Mouse (Mus musculus): ENCODE measurements at regions not wholly inside any gene's neighbourhood (a gene's known extent, or its start where the extent isn't known, plus 50 kb on each side); places are given as distances from the start of the nearest gene placed in this dataset.

DNA sequence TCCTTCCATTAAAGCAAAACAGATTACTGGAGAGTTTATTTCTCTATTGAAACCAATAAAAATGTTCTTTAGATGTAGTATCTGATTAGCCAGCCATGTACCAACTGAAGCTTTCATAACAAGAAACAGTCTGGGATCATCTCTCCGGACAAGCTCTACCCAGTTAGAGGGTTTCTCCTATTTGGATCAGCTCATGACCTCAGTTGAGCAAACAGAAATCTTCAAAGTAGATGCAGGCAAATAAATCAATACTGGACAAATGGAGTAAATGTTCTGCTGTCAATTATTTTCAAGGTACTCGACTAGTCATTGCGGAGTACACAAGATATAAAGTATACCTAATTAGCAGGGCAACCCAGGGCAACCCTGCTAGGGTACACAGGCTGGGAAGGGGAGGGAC lies 67.4 kb downstream of the Avpr1a start:
- no peak for DNase-seq

DNA sequence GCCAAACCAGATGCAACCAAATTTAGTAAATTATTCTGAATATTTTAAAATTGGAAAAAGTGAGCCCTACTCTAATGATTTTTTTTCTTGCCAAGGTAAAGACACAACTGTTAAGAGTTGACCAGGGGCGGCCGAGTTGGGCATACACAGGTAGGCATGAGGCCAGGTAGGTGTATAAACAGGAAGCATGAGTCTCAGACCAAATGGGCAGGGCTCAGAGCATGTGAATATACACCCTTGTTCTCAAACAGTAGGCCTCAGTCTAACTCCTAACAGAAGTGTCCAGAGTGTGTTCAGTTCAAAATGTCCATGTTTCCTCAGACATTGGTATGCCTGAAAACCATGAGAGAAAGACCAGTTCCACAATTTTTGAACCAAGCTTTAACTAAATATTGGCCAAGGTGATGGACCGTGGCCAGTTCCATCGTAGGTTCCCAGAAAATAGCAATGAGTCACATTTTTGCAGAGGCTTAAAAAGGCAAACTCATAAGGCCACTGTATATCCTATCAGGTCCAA lies 71.0 kb downstream of the Avpr1a start:
- DNase-seq = no peak

DNA sequence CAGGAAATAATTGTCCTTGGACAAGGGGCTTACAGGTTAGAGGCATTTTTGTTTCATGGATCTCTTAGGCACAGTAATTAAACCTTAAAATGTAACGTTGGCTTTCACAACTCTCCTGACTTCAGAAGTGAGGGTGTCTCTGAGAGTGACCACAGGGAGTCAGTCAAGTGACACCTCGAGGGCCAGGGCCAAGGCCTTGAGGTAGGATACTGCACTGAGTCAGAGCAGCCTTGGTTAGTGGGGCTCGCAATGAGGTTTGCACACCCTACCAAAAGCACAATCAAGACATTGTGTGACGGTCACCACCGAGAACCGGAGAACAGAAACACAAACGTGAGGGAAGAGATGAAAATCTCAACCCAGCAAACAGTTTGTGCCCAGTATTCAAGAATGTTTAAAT lies 71.7 kb downstream of the Avpr1a start:
- no peak for DNase-seq

DNA sequence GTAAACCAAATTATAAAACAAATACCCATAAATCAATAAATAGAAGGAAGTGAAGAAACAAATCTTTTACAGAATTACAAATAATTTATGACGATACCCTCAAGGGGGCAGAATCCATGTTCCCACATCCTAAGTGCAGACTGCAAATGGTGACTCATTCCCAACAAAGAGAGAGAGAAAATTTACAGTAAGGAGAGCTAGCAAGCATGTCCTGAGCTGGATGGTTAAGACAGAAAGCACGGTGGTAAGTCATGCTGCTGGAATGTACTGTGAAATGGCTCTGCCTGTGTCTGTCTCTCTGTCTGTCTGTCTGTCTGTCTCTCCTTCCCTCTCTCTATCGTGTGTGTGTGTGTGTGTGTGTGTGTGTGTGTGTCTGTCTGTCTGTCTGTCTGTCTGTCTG lies 74.3 kb downstream of the Avpr1a start:
- DNase-seq = no peak

DNA sequence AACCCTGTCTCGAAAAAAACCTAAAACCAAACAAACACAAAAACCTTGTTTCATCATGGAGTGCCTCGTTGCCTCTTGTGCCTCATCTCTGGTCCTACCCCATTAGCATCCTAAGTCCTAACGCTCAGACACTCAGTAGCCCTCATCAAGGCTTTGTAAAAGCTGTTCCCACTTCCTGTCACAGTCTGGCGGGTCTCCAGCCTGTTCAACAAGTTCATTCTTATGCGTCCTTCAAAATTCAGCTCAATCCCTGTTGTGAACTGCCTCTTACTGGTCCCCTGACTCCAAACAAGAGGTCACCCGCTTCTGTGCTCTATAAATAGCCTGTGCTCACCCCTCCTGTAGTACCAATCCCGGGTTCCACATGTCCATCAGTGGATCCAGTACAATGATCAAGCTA lies 77.1 kb downstream of the Avpr1a start:
- no peak for DNase-seq

DNA sequence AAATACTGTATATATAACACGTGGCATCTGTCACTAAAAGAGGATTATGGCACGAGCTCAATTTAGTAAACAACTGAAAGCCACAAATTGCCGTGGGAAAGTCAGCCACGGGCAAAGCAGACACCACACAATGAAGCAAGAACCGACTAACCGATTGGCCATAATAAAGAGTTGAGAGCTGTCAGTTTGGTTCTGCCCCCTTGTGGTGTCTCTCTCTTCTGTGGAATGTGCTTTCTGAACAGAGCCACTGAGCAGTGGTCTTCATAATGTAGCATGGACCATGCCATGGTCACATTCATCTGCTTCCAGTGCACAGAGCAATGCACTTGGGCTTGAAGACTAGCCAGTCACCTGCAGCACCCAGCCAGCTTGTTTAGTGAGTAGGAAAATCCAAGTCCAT lies 77.5 kb downstream of the Avpr1a start:
- DNase-seq = no peak

DNA sequence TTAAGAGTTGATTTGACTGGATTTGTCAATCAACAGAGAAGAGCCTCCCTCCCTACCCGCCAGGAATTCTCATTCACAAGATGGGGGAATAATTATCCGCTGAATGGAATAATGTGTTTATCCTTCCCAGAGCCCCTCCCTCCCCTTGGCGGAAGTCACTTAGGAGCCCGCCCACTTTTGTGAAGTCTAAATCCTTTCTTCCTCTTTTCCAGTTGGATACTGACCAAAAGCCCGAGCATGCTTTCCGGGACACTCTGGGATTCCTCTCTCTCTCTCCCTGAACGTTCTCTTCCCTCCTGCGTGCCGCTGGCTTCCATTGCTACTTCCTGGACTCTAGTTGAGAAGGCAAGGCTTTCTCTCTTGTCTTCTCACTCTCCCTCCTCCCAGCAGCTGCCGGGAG lies 79.9 kb downstream of the Avpr1a start:
- no peak for DNase-seq

DNA sequence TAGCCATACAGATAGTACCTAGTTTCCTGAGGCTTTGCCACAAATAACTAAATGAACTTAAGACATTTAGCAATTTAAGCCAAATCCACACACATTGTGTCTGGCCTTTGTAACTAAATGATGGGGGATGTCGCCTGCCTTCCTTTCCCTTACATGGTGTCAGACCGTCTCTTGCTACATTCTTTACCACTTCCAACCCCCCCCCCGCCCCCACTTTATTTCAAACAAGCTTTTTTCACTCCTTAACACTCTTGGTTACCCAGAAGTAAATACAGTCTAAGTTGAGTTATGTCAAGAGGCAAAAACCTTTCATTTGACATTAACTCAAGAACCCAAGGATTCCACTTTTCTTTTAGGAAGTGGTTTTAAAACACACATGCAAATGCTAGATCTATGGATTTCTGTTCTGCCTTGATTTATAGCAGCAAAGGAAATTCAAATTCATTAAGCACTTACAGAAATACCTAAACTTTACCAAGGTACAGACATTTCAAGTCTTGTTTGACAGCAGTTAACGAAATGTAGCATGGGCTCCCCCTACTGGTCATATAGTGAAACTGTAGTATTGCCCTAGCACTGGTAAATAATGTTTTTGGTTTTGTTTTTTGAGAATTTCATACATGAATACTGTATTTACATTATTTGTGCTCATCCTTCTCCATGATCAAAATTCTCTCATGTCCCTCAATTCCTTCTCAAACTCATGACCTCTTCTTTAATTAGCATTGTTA lies 80.8 kb downstream of the Avpr1a start:
- no peak for DNase-seq

DNA sequence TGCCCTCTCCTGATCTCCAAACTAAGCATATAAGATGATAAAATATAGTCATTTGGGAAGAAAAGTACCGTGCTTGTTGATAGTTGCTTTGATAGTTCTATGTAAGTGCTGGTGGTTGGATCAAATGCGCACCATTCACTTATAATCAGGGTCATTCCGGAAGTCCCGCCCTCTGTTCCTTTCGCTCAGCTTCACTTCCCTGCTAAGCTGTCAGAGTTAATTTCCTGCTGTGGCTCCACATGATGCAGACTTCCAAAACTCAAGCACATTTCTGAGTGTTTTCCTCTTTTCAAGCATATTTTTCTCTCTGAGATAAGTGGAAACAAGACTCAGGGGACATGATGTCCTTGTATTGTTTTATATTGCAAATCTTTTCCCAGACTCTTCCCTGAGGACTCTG lies 86.4 kb downstream of the Avpr1a start:
- DNase-seq = no peak

DNA sequence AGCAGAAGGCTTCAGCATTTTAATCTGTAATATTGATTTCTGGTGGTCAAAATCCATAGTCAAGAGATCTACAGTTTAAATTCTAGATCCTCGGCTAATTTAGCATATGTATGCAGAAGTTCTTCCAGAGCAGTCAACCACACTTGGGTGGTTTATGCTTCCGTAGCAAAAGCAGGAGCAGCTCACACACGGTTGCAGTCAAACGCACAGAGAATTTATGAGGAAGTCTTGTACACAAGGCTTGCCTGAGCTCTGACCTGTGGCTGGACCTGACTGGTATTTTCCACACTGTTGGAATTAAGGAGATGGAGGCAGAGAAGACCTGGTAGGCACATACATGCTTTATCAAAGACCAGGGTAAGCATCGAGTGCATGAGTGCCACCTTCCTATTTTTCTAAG lies 86.8 kb downstream of the Avpr1a start:
- no peak for DNase-seq

DNA sequence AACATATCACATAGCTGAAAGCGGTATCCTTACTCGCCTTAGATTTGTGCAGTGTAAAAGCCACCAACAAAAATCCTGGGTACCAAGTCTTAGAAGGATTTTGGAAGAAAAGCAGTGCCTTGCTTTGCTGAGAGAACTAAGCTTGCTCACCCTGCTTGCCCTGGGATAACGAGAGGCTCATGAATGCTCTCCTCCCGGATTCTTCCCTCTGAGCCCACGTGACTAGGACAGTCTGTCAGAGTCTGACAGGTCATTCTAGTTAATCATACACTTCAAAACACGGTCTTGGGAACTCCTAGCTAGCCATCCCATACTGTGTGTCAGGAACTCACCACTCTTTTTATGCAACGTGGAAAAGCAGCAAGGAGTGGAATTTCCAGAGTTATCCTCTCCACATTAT lies 91.4 kb downstream of the Avpr1a start:
- DNase-seq = no peak

DNA sequence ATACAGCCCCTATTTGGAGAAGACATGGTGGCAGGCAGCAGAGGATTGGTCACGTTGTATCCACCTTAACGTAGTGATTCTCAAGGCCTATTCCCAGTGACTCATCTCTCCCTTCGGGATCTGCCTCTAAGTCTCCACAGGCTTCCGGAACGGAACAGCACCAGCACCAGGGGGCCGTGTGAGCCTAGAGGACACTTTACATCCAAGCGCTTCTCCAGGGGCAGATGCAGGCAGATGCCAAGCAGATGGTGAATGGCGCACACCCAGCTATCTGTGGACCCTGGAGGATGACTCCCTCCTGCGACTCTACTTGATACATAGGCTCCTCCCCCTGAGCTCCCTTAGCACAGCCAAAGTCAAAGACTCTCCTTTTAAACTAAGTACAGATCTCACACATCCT lies 94.3 kb downstream of the Avpr1a start:
- DNase-seq = no peak

DNA sequence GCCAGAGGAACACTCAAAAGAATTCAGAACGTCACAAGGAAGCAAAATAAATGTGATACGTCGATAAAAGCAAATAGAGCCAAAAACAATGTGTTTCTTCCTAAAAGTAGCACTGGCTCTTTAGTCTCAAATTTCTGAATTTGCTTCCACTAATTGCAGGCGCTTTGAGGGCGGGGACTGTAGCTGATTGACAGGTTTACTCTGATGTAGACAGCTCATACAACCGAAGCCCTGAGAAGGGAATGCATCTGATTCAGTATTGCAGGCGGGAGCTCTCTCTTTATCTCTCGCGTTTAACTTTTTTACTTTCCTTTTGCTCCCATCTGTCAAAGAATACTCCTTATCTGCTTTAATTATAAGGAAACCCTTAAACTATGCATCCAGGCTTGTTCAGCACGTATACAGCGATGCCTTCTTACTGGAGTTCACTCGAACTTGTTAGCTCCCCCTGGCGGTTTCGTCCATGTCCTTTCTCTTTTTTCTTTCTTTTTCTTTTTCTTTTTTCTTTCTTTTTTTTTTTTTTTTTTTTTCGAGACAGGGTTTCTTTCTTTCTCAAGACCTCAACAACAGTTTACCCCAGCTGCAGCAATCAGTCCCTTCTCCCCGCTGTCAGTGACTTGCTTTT lies 95.9 kb downstream of the Avpr1a start:
- peak; percentile 13 for DNase-seq

DNA sequence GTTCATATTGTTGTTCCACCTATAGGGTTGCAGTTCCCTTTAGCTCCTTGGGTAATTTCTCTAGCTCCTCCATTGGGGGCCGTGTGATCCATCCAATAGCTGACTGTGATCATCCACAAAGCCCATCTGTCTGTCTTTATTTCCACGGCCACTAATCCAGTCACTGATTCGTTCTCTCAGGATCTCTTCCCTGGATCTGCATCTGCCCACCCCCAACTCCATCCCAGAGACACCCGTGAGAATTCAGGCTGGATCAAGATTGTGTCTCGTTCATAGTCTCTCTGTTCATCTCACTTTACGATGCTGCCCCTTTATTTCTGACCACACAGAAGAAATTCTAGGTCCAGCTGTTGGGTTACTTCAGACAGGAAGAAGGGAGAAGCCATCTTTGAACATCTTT lies 96.7 kb downstream of the Avpr1a start:
- DNase-seq = no peak

DNA sequence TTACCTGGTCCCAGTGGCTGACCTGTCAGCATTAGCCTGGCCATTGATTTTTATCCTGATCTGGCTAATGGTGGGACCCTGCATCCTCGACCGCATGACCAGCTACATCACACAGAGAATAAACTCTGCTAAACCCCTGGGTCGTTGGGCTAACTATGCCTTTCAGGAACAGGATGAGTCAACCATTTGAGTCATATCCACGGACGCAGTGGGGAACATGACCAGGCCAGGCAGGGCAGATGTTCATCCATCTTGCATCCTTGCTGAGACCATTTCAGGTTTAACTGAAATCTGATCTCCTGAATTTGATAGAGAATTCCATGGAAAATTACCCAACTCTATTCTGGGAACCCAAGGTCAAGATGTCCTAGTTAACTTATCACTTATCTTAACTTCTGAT lies 103.3 kb downstream of the Avpr1a start:
- DNase-seq = no peak

DNA sequence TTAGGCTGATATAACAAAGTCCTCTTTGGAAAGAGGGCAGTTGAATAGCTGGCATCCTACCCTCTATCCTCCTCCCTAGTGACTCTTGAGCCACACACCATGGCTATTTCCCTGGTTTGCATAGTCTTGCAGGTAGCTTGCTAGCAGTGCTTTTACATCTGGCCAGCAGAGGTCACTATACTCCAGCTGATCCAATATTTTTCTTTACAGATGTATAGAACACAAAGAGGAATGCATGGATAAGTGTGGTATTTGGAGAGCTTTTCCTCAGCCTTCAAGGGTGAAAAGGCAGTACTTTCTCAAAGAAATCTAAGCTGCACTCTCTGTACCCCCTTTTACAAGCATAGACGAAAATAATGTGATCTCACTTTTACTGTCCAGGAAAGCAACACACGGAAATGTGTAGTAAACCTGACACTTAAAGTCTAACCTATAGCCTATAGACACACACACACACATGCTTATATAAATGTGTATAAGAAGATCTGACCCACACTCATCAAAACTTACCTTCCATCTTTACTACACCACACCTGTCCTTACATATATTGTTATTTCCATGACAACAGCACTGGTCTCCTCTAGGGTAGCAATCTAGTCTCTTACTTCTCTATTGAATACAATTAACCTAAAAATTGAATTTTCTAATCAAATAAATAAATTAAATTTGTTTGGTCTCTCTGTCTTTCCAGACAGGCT lies 105.0 kb downstream of the Avpr1a start:
- peak; percentile 28 for DNase-seq

DNA sequence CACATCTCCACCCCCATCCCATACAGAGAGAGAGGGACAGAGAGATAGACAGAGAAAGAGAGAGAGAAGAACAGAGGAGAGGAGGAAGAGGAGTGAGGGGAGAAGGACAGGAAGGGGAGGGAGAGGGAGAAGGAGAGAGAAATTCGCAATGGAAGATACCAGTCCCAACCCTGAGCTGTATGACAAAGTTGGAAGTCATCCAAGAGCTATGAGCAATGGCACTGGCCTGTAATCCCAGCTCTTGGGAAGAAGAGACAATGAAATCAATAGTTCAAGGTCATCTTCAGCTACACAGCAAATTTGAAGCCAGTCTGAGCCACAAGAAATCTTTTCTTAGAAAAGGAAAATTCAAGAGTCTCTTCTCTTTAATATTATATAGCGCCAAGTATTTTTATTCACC lies 105.6 kb downstream of the Avpr1a start:
- no peak for DNase-seq

DNA sequence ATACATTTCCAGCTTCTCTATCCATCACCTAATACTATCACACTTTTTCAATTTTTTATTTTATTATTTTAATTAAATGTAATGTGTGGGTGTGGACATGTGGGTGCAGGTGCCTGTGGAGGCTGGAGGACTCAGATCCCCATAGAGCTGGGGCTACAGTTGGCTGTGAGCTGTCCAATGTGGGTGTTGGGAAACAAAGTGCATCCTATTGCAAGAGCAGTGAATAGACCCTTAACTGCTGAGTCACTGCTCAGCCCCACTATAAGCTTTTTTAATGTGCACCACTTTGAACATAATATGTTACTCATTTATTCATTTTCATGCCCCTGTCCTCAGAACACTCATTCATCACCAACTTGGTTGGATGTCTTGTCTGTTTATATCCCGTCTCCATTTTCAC lies 110.4 kb downstream of the Avpr1a start:
- DNase-seq = no peak

DNA sequence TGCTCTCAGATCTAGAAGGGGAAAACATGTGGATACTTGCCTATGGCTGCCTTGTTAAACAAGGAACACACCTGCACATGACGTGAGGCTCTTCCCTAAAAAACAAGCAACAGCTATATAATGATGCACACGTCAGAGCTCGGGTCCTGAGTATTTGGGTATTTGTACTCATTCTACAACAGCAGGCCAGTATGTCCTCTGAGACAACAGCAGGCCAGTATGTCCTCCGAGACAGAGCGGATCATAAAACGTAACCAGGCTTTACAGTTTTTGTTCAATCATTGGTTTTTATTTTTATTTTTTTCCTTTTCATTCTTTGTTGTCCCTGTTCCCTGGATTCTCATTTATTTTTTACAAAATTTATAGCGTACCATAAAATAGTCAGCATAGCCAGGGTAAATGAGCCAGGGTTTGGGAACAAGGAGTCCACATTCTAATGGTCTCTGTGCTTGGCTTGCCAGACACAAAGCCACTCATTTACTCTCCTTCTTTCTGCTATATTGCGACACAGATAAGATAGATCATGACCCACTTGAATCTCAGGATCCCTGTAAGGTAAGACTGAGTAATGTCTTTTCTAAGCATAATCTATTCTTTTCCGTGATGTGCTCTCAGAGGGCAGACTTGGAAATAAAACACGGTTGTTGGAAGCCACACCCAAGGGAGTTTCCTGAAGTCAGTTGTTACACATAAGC lies 111.8 kb downstream of the Avpr1a start:
- no peak for DNase-seq

DNA sequence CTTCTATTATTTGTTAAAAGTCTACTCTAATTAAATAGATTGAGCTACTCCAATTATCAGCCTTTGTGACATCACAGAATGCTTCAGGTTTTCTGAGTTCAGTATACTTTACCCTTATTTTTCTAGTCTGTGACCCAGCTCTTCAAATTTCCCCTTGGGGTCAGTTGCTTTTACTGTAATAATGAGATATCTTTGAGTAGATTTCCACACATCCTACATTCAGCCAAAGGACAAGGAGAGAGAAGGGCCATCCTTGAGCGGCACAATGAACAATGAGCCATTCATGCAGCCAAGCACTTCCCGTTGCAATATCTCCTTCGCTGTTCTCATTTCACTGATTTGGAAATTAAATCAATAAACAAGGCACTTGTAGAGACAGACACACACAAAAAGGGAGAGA lies 113.6 kb downstream of the Avpr1a start:
- no peak for DNase-seq

DNA sequence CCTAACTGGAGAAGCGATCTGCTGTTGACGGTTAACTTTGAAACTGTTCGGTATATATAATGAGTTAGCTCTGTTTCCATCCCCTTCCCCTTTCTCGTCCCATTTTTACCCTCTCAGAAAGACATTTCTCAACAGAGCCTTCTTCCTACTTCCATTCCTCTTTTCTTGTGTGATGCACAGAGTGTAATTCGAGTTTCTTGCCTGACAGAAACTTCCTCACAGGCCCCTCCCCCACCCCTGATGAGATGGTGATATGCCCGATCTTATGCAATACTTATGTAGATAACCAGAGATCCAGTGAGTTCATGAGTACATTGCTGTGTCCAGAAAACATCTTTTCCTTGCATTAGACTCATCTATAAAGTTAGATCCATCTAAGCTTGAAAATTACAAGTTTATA lies 114.2 kb downstream of the Avpr1a start:
- DNase-seq = no peak

DNA sequence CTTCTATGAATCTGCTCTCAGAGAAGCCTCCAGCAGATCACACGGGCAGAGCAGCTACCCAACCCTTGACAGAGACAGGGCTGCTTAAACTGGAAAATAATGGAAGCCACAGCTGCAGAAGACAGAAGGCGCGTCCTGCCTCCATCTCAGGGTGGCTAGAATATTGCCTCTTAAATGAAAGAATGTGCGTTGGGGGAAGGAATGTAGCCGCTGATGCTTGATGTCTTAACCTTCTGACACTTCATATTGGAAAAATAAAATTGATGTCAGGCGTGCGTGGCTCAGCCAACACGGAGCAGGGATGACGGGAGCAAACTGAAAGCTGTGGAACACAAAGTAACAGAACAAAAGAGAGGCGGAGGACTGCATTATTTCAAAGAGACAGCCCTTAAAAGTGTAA lies 114.6 kb upstream of the Ppm1h start:
- DNase-seq = no peak

DNA sequence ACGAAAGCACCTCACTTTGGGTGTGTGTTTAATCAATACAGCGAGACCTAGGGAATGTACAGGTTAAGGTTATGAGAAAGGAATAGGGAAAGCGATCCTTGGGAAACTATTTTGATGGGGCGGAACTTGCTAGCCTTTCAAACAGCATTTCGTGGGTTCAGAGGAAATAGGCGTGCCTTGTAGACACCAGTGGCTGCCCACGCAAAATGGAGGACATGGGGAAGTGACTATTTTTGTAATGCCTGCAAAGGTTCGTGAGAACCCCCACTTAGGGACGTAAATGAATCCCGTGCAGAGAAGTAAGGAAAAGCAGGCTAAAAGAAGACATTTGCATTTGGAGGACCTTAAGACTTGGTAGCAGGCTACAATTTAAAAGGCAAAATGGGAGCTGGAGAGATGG lies 114.1 kb upstream of the Ppm1h start:
- no peak for DNase-seq

DNA sequence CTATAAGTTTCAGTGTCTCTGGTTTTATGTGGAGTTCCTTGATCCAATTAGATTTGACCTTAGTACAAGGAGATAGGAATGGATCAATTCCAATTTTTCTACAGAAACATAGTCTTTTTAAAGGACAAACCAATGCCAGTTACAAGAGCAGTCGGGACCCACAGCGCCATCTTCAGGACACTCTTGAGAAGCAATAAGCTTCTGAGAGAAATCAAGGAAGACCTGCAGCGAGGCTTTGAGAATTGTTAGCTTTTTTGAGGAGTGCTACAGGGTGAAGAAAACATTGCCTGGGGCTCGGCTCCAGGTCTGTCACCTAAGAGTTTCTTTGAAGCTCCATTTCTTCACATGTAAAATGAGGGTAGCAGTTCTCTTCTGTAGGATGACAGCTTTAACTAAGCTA lies 112.0 kb upstream of the Ppm1h start:
- no peak for DNase-seq

Measured in cerebellum, adult 9-11 months (tissue).